Mouse (Mus musculus): Measurements from ENCODE around the gene Ly6g5c. TPM values are rescaled to one million over a fixed set of nuclear protein-coding genes. Genes with fewer than 3 reads are reported as not detected.

Ly6g5c gene
- polyA plus RNA-seq, 1 experiment from 2014 or later = not detected

DNA sequence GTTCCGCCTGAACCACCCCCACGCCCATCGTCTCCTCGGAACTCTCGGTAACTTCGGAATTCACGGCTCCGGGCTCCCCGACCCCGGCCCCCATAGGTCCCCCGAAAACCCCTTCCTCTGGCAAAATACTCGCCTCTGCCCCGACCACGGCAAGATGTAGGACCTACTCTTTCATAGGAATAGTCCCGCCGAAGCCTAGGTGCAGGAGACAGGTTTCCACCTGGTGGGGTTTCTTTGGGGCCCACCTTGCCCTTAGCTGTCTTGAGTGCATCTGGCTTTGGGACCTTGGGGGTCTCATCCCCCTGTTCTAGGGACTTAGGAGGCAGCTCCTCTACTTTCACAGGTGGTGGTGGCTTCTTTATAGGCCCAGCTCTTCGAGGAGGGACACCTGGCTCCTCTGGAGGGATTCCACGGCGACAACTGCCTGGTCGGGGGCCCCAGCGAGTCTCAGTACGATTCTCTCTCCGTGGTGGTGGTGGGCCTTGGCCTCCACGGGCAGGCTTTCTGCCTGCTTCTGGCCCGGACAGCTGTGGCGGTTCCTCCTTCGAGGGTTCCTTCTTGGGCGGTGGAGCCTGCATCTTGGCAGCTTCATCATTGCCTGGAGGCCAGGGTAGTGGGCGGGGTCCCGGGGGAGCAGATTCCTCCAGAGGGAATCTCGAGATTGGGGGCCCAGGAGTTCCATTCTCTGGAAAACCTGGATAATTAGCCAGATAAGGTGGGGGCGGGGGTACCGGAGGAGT lies 48.6 kb downstream of the Ly6g5c start:
- H3K27me3 ChIP-seq (replicated peaks; ENCODE audit: control insufficient read depth, insufficient read depth, low read length) = no peaks in the 10 kb centered on the region
- no peak overlapping the region for H3K9ac ChIP-seq (ENCODE audit: low read depth, low read length)
- H3K4me3 ChIP-seq (ENCODE audit: low read length) = no peak overlapping the region
- no peak overlapping the region for H3K27ac ChIP-seq (ENCODE audit: low read length)
- no peaks in the 10 kb centered on the region for H3K9me3 ChIP-seq (ENCODE audit: control insufficient read depth, low read length)
- peaks cover 86% of the 10 kb centered on the region for H3K36me3 ChIP-seq (ENCODE audit: control insufficient read depth, insufficient read depth, low read length)
- WGBS = 91% methylated on average over 33 of the region's 33 CpGs
- H3K4me2 ChIP-seq (ENCODE audit: low read depth, low read length) = no peak overlapping the region
- no peaks in the 10 kb centered on the region for H3K4me1 ChIP-seq (ENCODE audit: control insufficient read depth, insufficient read depth, low read length)
- no peak for ATAC-seq

DNA sequence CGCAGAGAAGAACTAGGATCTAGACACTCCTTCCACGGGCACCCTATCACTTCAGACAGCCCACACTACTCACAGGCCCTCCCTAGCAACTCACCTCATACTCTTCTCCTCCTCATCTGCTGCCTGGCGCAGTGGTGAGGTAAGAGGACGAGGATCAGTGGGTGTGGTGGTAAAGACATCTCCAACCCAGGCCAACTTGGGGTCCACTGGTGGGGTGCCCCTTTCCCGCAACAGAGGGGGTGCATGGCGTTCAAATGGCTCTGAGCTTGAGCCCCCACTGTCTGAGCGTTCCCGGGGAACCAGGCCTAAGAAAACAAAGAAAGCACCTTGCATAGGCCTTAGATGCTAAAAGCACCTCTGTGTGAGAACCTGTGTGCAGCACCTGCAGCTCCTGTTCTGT lies 49.2 kb downstream of the Ly6g5c start:
- peaks cover 85% of the 10 kb centered on the region for H3K36me3 ChIP-seq (ENCODE audit: control insufficient read depth, insufficient read depth, low read length)
- peaks cover 4% of the 10 kb centered on the region for H3K4me1 ChIP-seq (ENCODE audit: control insufficient read depth, insufficient read depth, low read length)
- H3K9ac ChIP-seq (ENCODE audit: low read depth, low read length) = no peak overlapping the region
- H3K27me3 ChIP-seq (replicated peaks; ENCODE audit: control insufficient read depth, insufficient read depth, low read length) = no peaks in the 10 kb centered on the region
- no peak overlapping the region for H3K4me3 ChIP-seq (ENCODE audit: low read length)
- WGBS = 88% methylated on average over 8 of the region's 8 CpGs
- H3K9me3 ChIP-seq (ENCODE audit: control insufficient read depth, low read length) = no peaks in the 10 kb centered on the region
- no peak overlapping the region for H3K27ac ChIP-seq (ENCODE audit: low read length)
- H3K4me2 ChIP-seq (ENCODE audit: low read depth, low read length) = no peak overlapping the region
- no peak for ATAC-seq

DNA sequence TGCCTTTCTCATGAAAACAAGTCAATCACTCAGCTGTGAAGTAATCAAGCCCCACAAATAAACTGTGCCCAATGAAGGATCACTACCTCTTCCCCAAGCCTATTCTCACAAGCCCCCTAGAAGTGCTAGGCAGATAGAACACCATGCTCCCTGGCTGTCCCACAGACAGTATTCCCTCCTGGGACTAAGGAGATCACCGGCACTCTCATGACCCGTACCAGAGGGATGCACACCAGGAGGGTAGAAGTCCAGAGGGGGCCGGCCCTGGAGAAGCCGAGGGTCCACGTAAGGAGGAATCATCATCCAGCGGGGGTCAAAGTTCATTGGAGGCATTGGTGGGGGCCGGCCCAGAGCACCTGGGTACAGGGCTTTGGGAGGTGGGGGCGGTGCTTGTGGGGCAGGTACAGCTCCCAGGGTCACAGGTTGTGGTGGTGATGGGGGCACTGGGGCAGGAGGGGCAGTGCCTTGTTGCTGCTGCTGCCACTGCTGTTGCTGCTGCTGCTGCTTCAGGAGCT lies 49.6 kb downstream of the Ly6g5c start:
- no peaks in the 10 kb centered on the region for H3K27me3 ChIP-seq (replicated peaks; ENCODE audit: control insufficient read depth, insufficient read depth, low read length)
- H3K4me2 ChIP-seq (ENCODE audit: low read depth, low read length) = no peak overlapping the region
- H3K27ac ChIP-seq (ENCODE audit: low read length) = no peak overlapping the region
- H3K36me3 ChIP-seq (ENCODE audit: control insufficient read depth, insufficient read depth, low read length) = peaks cover 80% of the 10 kb centered on the region
- peaks cover 7% of the 10 kb centered on the region for H3K4me1 ChIP-seq (ENCODE audit: control insufficient read depth, insufficient read depth, low read length)
- WGBS = 88% methylated on average over 8 of the region's 8 CpGs
- ATAC-seq = no peak
- H3K9ac ChIP-seq (ENCODE audit: low read depth, low read length) = no peak overlapping the region
- H3K9me3 ChIP-seq (ENCODE audit: control insufficient read depth, low read length) = no peaks in the 10 kb centered on the region
- H3K4me3 ChIP-seq (ENCODE audit: low read length) = no peak overlapping the region

DNA sequence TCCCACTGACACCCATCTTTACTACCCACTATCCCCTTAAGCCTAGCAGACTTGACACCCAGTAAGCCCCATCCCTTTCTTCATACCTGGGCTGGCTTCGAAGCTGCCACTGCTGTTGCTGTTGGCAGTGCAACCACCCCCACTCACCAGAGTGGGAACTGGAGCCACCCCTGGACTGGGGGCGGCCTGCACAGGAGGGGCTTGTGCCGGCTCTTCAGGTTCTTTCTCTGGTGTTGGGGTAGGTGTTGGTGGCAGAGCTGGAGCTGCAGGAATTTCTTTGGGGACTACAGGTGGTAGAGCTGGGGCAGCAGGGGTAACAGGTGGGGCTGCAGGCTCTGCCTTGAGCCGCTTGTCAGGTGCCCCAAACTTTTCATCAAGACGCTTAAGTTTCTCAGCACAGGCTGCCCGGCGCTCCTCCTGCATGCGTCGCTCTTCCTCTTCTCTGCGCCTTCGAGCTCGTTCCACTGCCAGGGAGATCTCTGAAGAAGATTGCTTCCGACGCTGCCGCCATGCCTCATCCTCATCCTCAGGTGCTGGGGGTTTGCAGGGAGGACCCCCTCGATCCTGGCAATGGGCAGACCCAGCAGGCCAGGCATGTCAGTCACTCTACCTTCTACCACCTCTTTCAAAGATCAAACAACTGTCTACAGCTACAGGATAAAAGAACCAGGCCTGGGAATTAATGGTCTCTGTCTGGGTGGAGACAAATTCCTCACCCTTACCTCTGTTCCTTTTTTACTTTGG lies 50.9 kb downstream of the Ly6g5c start:
- Histone ChIP-seq H3K9ac (ENCODE audit: low read depth, low read length) (no peak overlapping the region), H3K4me3 (ENCODE audit: low read length) (no peak overlapping the region), H3K27me3 (replicated peaks; ENCODE audit: control insufficient read depth, insufficient read depth, low read length) (no peaks in the 10 kb centered on the region), H3K27ac (ENCODE audit: low read length) (no peak overlapping the region), H3K36me3 (ENCODE audit: control insufficient read depth, insufficient read depth, low read length) (peaks cover 69% of the 10 kb centered on the region), H3K4me1 (ENCODE audit: control insufficient read depth, insufficient read depth, low read length) (peaks cover 12% of the 10 kb centered on the region), H3K9me3 (ENCODE audit: control insufficient read depth, low read length) (no peaks in the 10 kb centered on the region), H3K4me2 (ENCODE audit: low read depth, low read length) (no peak overlapping the region)
- no peak for ATAC-seq
- 95% methylated on average over 16 of the region's 16 CpGs for WGBS

DNA sequence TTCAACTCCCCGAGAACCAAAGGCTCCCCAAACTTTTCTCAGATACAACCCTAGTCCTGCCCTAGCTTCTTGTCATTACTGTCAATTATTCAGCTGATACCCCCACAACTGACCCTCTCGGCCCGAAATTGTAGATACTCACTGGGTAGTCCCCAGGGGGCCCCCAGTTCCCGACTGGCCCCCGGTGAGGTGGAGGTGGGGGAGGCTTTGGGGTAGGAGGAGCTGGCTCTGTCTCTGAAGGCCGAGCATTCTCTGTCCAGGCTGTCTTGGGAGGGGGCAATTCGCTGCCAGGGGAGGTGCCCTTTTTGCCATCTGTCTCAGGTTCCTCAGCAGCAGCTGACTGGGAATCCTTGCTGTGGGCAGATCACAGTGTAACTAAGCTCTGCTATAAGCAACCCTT lies 51.6 kb downstream of the Ly6g5c start:
- no peak overlapping the region for H3K4me2 ChIP-seq (ENCODE audit: low read depth, low read length)
- no peaks in the 10 kb centered on the region for H3K27me3 ChIP-seq (replicated peaks; ENCODE audit: control insufficient read depth, insufficient read depth, low read length)
- 86% methylated on average over 7 of the region's 7 CpGs for WGBS
- H3K27ac ChIP-seq (ENCODE audit: low read length) = no peak overlapping the region
- no peaks in the 10 kb centered on the region for H3K9me3 ChIP-seq (ENCODE audit: control insufficient read depth, low read length)
- H3K4me3 ChIP-seq (ENCODE audit: low read length) = no peak overlapping the region
- no peak for ATAC-seq
- H3K9ac ChIP-seq (ENCODE audit: low read depth, low read length) = no peak overlapping the region
- H3K36me3 ChIP-seq (ENCODE audit: control insufficient read depth, insufficient read depth, low read length) = peaks cover 64% of the 10 kb centered on the region
- H3K4me1 ChIP-seq (ENCODE audit: control insufficient read depth, insufficient read depth, low read length) = peaks cover 12% of the 10 kb centered on the region

DNA sequence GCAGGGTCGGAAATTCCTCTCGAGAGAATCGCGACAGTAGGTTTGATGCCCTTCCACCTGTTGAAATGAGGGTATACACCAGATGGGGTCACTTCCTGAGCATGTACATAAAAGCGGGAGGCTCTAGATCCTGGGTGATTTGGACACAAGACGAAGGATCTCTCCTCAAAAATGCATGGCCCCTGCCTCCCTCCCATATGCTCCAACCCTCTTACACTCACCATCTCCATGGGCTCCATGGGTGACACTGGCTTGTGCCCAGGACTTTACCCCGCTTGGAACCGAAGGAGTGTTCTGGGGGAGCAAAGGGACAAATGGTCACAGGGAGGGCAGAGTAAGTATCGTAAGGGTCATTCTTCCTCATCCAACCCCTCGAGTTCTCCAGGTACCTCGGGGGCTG lies 53.3 kb downstream of the Ly6g5c start:
- no peak for ATAC-seq
- 87% methylated on average over 11 of the region's 11 CpGs for WGBS
- H3K4me3 ChIP-seq (ENCODE audit: low read length) = no peak overlapping the region
- H3K4me2 ChIP-seq (ENCODE audit: low read depth, low read length) = no peak overlapping the region
- no peaks in the 10 kb centered on the region for H3K9me3 ChIP-seq (ENCODE audit: control insufficient read depth, low read length)
- no peak overlapping the region for H3K9ac ChIP-seq (ENCODE audit: low read depth, low read length)
- H3K27me3 ChIP-seq (replicated peaks; ENCODE audit: control insufficient read depth, insufficient read depth, low read length) = no peaks in the 10 kb centered on the region
- H3K36me3 ChIP-seq (ENCODE audit: control insufficient read depth, insufficient read depth, low read length) = peaks cover 49% of the 10 kb centered on the region
- peaks cover 19% of the 10 kb centered on the region for H3K4me1 ChIP-seq (ENCODE audit: control insufficient read depth, insufficient read depth, low read length)
- no peak overlapping the region for H3K27ac ChIP-seq (ENCODE audit: low read length)

Other genes starting within 250 kb of the Ly6g5c start
- 95.8 and 107 TPM in 2 replicates for gene Cfb, start 245.8 kb upstream of the Ly6g5c start, polyA plus RNA-seq (2015; fragmentation: Nextera tagmentation; extraction: Ambion mirVana)
- 1.5 and 1.7 TPM in 2 replicates for gene Zbtb12, start 228.8 kb upstream of the Ly6g5c start, polyA plus RNA-seq (2015; fragmentation: Nextera tagmentation; extraction: Ambion mirVana)
- not detected in 2 replicates for gene Gm20547, start 226.2 kb upstream of the Ly6g5c start, polyA plus RNA-seq (2015; fragmentation: Nextera tagmentation; extraction: Ambion mirVana)
- 26.5 and 36.0 TPM in 2 replicates for gene C2, start 210.0 kb upstream of the Ly6g5c start, polyA plus RNA-seq (2015; fragmentation: Nextera tagmentation; extraction: Ambion mirVana)
- gene Ehmt2, start 209.8 kb upstream of the Ly6g5c start, polyA plus RNA-seq (2015; fragmentation: Nextera tagmentation; extraction: Ambion mirVana) = 59.8 and 61.9 TPM in 2 replicates
- gene Slc44a4, start 193.8 kb upstream of the Ly6g5c start, polyA plus RNA-seq (2015; fragmentation: Nextera tagmentation; extraction: Ambion mirVana) = 108 and 134 TPM in 2 replicates
- gene Neu1, start 177.0 kb upstream of the Ly6g5c start, polyA plus RNA-seq (2015; fragmentation: Nextera tagmentation; extraction: Ambion mirVana) = 226 and 301 TPM in 2 replicates
- gene Hspa1b, start 149.0 kb upstream of the Ly6g5c start, polyA plus RNA-seq (2015; fragmentation: Nextera tagmentation; extraction: Ambion mirVana) = 0.22 and 0.24 TPM in 2 replicates
- gene Gm20481, start 138.4 kb upstream of the Ly6g5c start, polyA plus RNA-seq (2015; fragmentation: Nextera tagmentation; extraction: Ambion mirVana) = not detected in 2 replicates
- gene Hspa1a, start 136.1 kb upstream of the Ly6g5c start, polyA plus RNA-seq (2015; fragmentation: Nextera tagmentation; extraction: Ambion mirVana) = 6.3 and 6.6 TPM in 2 replicates
- 0.38 and 0.57 TPM in 2 replicates for gene Hspa1l, start 135.6 kb upstream of the Ly6g5c start, polyA plus RNA-seq (2015; fragmentation: Nextera tagmentation; extraction: Ambion mirVana)
- 159 and 181 TPM in 2 replicates for gene Lsm2, start 126.4 kb upstream of the Ly6g5c start, polyA plus RNA-seq (2015; fragmentation: Nextera tagmentation; extraction: Ambion mirVana)
- 112 and 119 TPM in 2 replicates for gene Vars, start 107.3 kb upstream of the Ly6g5c start, polyA plus RNA-seq (2015; fragmentation: Nextera tagmentation; extraction: Ambion mirVana)
- gene Vwa7, start 91.7 kb upstream of the Ly6g5c start, polyA plus RNA-seq (2015; fragmentation: Nextera tagmentation; extraction: Ambion mirVana) = 0.18 and 0.27 TPM in 2 replicates
- 11.3 TPM in 2 replicates for gene Sapcd1, start 80.3 kb upstream of the Ly6g5c start, polyA plus RNA-seq (2015; fragmentation: Nextera tagmentation; extraction: Ambion mirVana)
- 3.6 and 4.4 TPM in 2 replicates for gene Msh5, start 61.5 kb upstream of the Ly6g5c start, polyA plus RNA-seq (2015; fragmentation: Nextera tagmentation; extraction: Ambion mirVana)
- 405 and 416 TPM in 2 replicates for gene Clic1, start 58.3 kb upstream of the Ly6g5c start, polyA plus RNA-seq (2015; fragmentation: Nextera tagmentation; extraction: Ambion mirVana)
- gene Ddah2, start 49.2 kb upstream of the Ly6g5c start, polyA plus RNA-seq (2015; fragmentation: Nextera tagmentation; extraction: Ambion mirVana) = 146 and 170 TPM in 2 replicates
- 0.24 TPM in 1 of 2 replicates, not detected in the other for gene Ly6g6c, start 42.9 kb upstream of the Ly6g5c start, polyA plus RNA-seq (2015; fragmentation: Nextera tagmentation; extraction: Ambion mirVana)
- gene Mpig6b, start 42.1 kb upstream of the Ly6g5c start, polyA plus RNA-seq (2015; fragmentation: Nextera tagmentation; extraction: Ambion mirVana) = 0.37 and 0.40 TPM in 2 replicates
- gene Ly6g6e, start 31.4 kb upstream of the Ly6g5c start, polyA plus RNA-seq (2015; fragmentation: Nextera tagmentation; extraction: Ambion mirVana) = 3.4 and 3.8 TPM in 2 replicates
- 4.3 and 5.6 TPM in 2 replicates for gene Ly6g6d, start 30.2 kb upstream of the Ly6g5c start, polyA plus RNA-seq (2015; fragmentation: Nextera tagmentation; extraction: Ambion mirVana)
- gene Ly6g6f, start 22.7 kb upstream of the Ly6g5c start, polyA plus RNA-seq (2015; fragmentation: Nextera tagmentation; extraction: Ambion mirVana) = 0.16 and 0.23 TPM in 2 replicates
- 107 and 108 TPM in 2 replicates for gene Abhd16a, start 19.0 kb upstream of the Ly6g5c start, polyA plus RNA-seq (2015; fragmentation: Nextera tagmentation; extraction: Ambion mirVana)
- gene Ly6g5b, start 7.1 kb downstream of the Ly6g5c start, polyA plus RNA-seq (2015; fragmentation: Nextera tagmentation; extraction: Ambion mirVana) = 0.56 and 0.66 TPM in 2 replicates
- 16.8 and 21.3 TPM in 2 replicates for gene Gpank1, start 13.2 kb downstream of the Ly6g5c start, polyA plus RNA-seq (2015; fragmentation: Nextera tagmentation; extraction: Ambion mirVana)
- gene Csnk2b, start 13.8 kb downstream of the Ly6g5c start, polyA plus RNA-seq (2015; fragmentation: Nextera tagmentation; extraction: Ambion mirVana) = 246 and 254 TPM in 2 replicates
- 15.4 and 18.3 TPM in 2 replicates for gene D17H6S53E, start 18.1 kb downstream of the Ly6g5c start, polyA plus RNA-seq (2015; fragmentation: Nextera tagmentation; extraction: Ambion mirVana)
- gene Apom, start 23.8 kb downstream of the Ly6g5c start, polyA plus RNA-seq (2015; fragmentation: Nextera tagmentation; extraction: Ambion mirVana) = 9.4 and 20.2 TPM in 2 replicates
- 37.5 and 41.3 TPM in 2 replicates for gene Bag6, start 26.9 kb downstream of the Ly6g5c start, polyA plus RNA-seq (2015; fragmentation: Nextera tagmentation; extraction: Ambion mirVana)
- 103 TPM in 2 replicates for gene Prrc2a, start 56.6 kb downstream of the Ly6g5c start, polyA plus RNA-seq (2015; fragmentation: Nextera tagmentation; extraction: Ambion mirVana)
- gene Aif1, start 67.8 kb downstream of the Ly6g5c start, polyA plus RNA-seq (2015; fragmentation: Nextera tagmentation; extraction: Ambion mirVana) = 17.4 and 19.4 TPM in 2 replicates
- gene Lst1, start 80.2 kb downstream of the Ly6g5c start, polyA plus RNA-seq (2015; fragmentation: Nextera tagmentation; extraction: Ambion mirVana) = 16.9 and 17.1 TPM in 2 replicates
- 4.4 and 4.7 TPM in 2 replicates for gene Ltb, start 86.2 kb downstream of the Ly6g5c start, polyA plus RNA-seq (2015; fragmentation: Nextera tagmentation; extraction: Ambion mirVana)
- gene Tnf, start 93.7 kb downstream of the Ly6g5c start, polyA plus RNA-seq (2015; fragmentation: Nextera tagmentation; extraction: Ambion mirVana) = 0.18 and 0.23 TPM in 2 replicates
- gene Lta, start 97.1 kb downstream of the Ly6g5c start, polyA plus RNA-seq (2015; fragmentation: Nextera tagmentation; extraction: Ambion mirVana) = 0.99 and 1.2 TPM in 2 replicates
- 0.29 and 0.46 TPM in 2 replicates for gene Gm16181, start 112.6 kb downstream of the Ly6g5c start, polyA plus RNA-seq (2015; fragmentation: Nextera tagmentation; extraction: Ambion mirVana)
- gene Atp6v1g2, start 125.4 kb downstream of the Ly6g5c start, polyA plus RNA-seq (2015; fragmentation: Nextera tagmentation; extraction: Ambion mirVana) = 4.7 and 4.8 TPM in 2 replicates
- 8.9 and 9.2 TPM in 2 replicates for gene Nfkbil1, start 127.5 kb downstream of the Ly6g5c start, polyA plus RNA-seq (2015; fragmentation: Nextera tagmentation; extraction: Ambion mirVana)
- gene Ddx39b, start 133.5 kb downstream of the Ly6g5c start, polyA plus RNA-seq (2015; fragmentation: Nextera tagmentation; extraction: Ambion mirVana) = 325 and 376 TPM in 2 replicates
- 238 and 255 TPM in 2 replicates for gene H2-D1, start 154.5 kb downstream of the Ly6g5c start, polyA plus RNA-seq (2015; fragmentation: Nextera tagmentation; extraction: Ambion mirVana)
- gene H2-Q1, start 212.1 kb downstream of the Ly6g5c start, polyA plus RNA-seq (2015; fragmentation: Nextera tagmentation; extraction: Ambion mirVana) = 8.8 and 12.8 TPM in 2 replicates
- 136 and 184 TPM in 2 replicates for gene H2-Q2, start 234.0 kb downstream of the Ly6g5c start, polyA plus RNA-seq (2015; fragmentation: Nextera tagmentation; extraction: Ambion mirVana)